Mouse (Mus musculus) colon, adult 2 months (tissue): ENCODE data around the gene Pex13. TPM values are rescaled to one million over a fixed set of nuclear protein-coding genes. Genes with fewer than 3 reads are reported as not detected.

Experiments
- polyA plus RNA-seq: library from polyadenylated mRNA; depleted of rRNA; stranded (reverse); fragments of >200 nt; gene quantifications from 2 replicates; pipeline ENCODE4 v1.2.3, GENCODE M21; 2012; rRNA removed

The Pex13 gene
- polyA plus RNA-seq = 4.6 and 6.8 TPM in 2 replicates

GRCm38 (mm10) chr11:23665798-23666501 is at the start of gene Pex13:
Pex13 (minus strand) TSS chr11:23665959.

GRCm38 (mm10) chr11:23665311-23665786 is 410 bp downstream of the Pex13 start, which contains the start of gene Pus10:
Pus10 (plus strand) TSS chr11:23665674.

GRCm38 (mm10) chr11:23632945-23633878 is 32.5 kb downstream of the Pex13 start, which contains the start of gene 0610010F05Rik:
0610010F05Rik (minus strand) TSS chr11:23633639.

Other genes with a start within 250 kb of the Pex13 start
- gene Ahsa2, start 167.9 kb downstream of the Pex13 start, polyA plus RNA-seq = 8.8 and 9.8 TPM in 2 replicates
- gene 1700093K21Rik, start 144.8 kb downstream of the Pex13 start, polyA plus RNA-seq = not detected in 2 replicates
- gene 0610010F05Rik, start 32.3 kb downstream of the Pex13 start, polyA plus RNA-seq = 1.7 and 3.1 TPM in 2 replicates
- 1.3 TPM in 2 replicates for gene Pus10, start 285 bp downstream of the Pex13 start, polyA plus RNA-seq
- 1.1 TPM in 2 replicates for gene Rel, start 105.0 kb upstream of the Pex13 start, polyA plus RNA-seq
- gene Papolg, start 229.3 kb upstream of the Pex13 start, polyA plus RNA-seq = 1.6 and 1.9 TPM in 2 replicates